Mouse (Mus musculus) kidney, adult 2 months (tissue): ENCODE measurements around the gene Rasal3.

Experiments
- CTCF ChIP-seq: fragments of 200-500 bp; conservative IDR thresholded peaks from 2 replicates; pipeline ENCODE4 v1.5.1; 2011; ENCODE audit warnings: low read depth, mild to moderate bottlenecking, control low read depth, low read length, moderate library complexity, mixed read lengths; ENCODE audit not compliant: insufficient read depth, insufficient read length
- POLR2A ChIP-seq: fragments of 200-500 bp; IDR thresholded peaks from one replicate; pipeline ENCODE4 v1.6.1; 2011; ENCODE audit warnings: low read depth, low read length, control low read depth

DNA sequence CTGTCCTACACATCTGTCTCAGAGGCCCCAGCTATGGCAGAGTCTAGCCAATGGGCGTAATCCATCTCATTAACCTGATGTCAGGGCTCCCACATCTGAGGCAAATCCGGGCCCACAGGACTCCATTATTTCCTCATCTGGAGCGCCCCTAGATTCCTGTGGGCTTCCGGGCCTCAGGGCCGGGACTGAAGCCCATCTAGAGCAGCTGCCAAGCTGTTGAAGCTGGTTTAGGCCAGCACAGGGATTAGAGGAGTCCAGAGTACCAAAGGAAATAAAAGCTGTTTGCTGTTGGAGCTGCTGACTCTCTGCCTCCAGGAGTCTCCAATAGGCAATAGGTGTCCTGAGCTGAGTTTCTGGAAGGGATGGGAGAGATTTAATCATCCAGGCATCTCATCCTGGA, 31.8 kb upstream of the Rasal3 start:
- TF ChIP-seq CTCF: no peak
- TF ChIP-seq POLR2A: no peak
